Mouse (Mus musculus) kidney, adult 2 months (tissue): ENCODE data around the gene Med19.

Source experiments
- CTCF ChIP-seq: fragments of 200-500 bp; conservative IDR thresholded peaks from 2 replicates; pipeline ENCODE4 v1.5.1; 2011; ENCODE audit warnings: low read depth, mild to moderate bottlenecking, control low read depth, low read length, moderate library complexity, mixed read lengths; ENCODE audit not compliant: insufficient read depth, insufficient read length
- POLR2A ChIP-seq: fragments of 200-500 bp; IDR thresholded peaks from one replicate; pipeline ENCODE4 v1.6.1; 2011; ENCODE audit warnings: low read depth, low read length, control low read depth

DNA sequence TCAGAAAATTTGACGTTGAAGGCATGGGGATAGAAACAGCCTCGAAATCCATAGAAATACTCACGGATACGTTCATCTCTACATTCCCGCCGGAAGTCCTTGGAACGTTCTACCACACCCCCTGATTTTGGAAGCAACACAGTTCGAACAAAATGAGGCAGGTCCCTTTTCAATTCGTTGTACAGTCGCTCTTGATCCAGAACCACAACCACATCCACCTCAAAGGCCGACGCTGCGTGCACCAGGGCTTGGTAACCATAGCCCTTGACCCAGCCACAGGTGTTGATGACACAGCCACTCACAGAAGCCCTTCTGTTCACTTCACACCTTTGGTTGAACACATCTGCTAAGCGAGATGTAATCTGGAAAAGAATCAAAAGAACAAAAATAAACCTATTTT lies 45.7 kb downstream of the Med19 start:
- TF ChIP-seq CTCF = no peak
- TF ChIP-seq POLR2A = no peak
